Comparison of ENCODE assay signal across 8 mouse cellular contexts in the genomic region with DNA sequence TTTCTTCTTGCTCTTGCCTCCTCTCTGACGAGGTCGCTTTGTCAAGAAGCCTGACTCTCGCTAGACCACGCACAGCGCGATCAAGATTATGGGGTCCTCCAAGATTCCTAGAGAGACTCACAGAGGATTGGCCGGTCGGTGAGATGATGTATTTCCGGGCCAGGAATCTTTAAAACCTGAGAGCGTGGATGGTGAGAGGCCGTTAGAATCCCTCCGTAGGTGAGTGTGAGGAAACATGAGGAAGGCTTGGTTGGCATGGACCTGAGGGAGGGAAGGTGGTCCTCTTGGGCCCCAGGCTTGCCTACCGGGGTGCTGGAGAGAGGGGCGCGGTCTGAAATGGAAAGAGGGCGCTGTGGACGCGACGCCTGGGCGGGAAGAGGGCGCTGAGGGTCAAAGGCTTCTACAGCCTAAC. TPM values are rescaled to one million over a fixed set of nuclear protein-coding genes. Genes with fewer than 3 reads are reported as not detected.
DNase-seq lines count a peak whose midpoint lies in the region; ATAC-seq lines count a peak whose summit lies in the region.

No protein-coding gene starts in this region.

- H3K27me3 ChIP-seq in megakaryocyte, embryonic 14.5 days (replicated peaks), result peaks cover 28% of the 10 kb centered on the region
- H3K27me3 ChIP-seq in hindbrain, embryonic 13.5 days, result no peaks in the 10 kb centered on the region
- no peaks in the 10 kb centered on the region for H3K27me3 ChIP-seq in midbrain, embryonic 12.5 days

- H3K36me3 ChIP-seq in megakaryocyte, embryonic 14.5 days (replicated peaks; ENCODE audit: low read length), result no peaks in the 10 kb centered on the region
- H3K36me3 ChIP-seq in hindbrain, embryonic 13.5 days, result peaks cover 2% of the 10 kb centered on the region; the same call in 1 of the 2 replicates
- H3K36me3 ChIP-seq in midbrain, embryonic 12.5 days, result no peaks in the 10 kb centered on the region

- H3K4me2 ChIP-seq in hindbrain, embryonic 13.5 days, result peak overlapping the region; percentile 54
- H3K4me2 ChIP-seq in midbrain, embryonic 12.5 days (replicated peaks), result peak overlapping the region; percentile 51

- no peak for ATAC-seq in megakaryocyte, adult 5-6 weeks (ENCODE audit: poor library complexity, severe bottlenecking)
- ATAC-seq in hindbrain, embryonic 13.5 days (ENCODE audit: low FRiP score), result peak; percentile 77
- peak; percentile 66; the same call in 1 of the 2 replicates for ATAC-seq in midbrain, embryonic 12.5 days (ENCODE audit: low FRiP score, low read depth)

- no peaks in the 10 kb centered on the region for H3K9me3 ChIP-seq in megakaryocyte, embryonic 14.5 days
- H3K9me3 ChIP-seq in hindbrain, embryonic 13.5 days, result no peaks in the 10 kb centered on the region
- no peaks in the 10 kb centered on the region for H3K9me3 ChIP-seq in midbrain, embryonic 12.5 days

- WGBS in hindbrain, embryonic 13.5 days, result 57% methylated on average over 21 of the region's 21 CpGs
- WGBS in midbrain, embryonic 12.5 days, result 55% methylated on average over 21 of the region's 21 CpGs

- peak overlapping the region; percentile 90 for H3K4me3 ChIP-seq in megakaryocyte, embryonic 14.5 days (replicated peaks)
- peak overlapping the region; percentile 45 for H3K4me3 ChIP-seq in hindbrain, embryonic 13.5 days
- H3K4me3 ChIP-seq in midbrain, embryonic 12.5 days, result peak overlapping the region; percentile 50

- peak; percentile 9 for DNase-seq in adrenal gland, postnatal 14 days
- DNase-seq in adrenal gland, postnatal 10 days, result no peak
- no peak for DNase-seq in layer of hippocampus, adult 8-10 months (ENCODE audit: low spot score in 2 of 2)
- DNase-seq in kidney, adult 8-10 months, result no peak

- peaks cover 27% of the 10 kb centered on the region for H3K4me1 ChIP-seq in megakaryocyte, embryonic 14.5 days
- no peaks in the 10 kb centered on the region; the same call in 1 of the 2 replicates for H3K4me1 ChIP-seq in hindbrain, embryonic 13.5 days (replicated peaks)
- H3K4me1 ChIP-seq in midbrain, embryonic 12.5 days, result no peaks in the 10 kb centered on the region

- peak overlapping the region; percentile 69 for H3K9ac ChIP-seq in hindbrain, embryonic 13.5 days
- H3K9ac ChIP-seq in midbrain, embryonic 12.5 days (replicated peaks), result peak overlapping the region; percentile 49; the same call in 1 of the 2 replicates

- H3K27ac ChIP-seq in hindbrain, embryonic 13.5 days, result peak overlapping the region; percentile 65; the same call in 1 of the 2 replicates
- 0 out of 2 replicates have a peak overlapping the region, but pooled peaks have one; percentile 2 for H3K27ac ChIP-seq in midbrain, embryonic 12.5 days (replicated peaks)

RNA-seq across cellular contexts. Expression of gene Fam198a, which starts 12.8 kb away (rescaled TPM):
- 2.1 and 2.5 TPM in 2 replicates for total RNA-seq in adrenal gland, postnatal 14 days (2021)
- 1 to 10 TPM; 3.9 to 5.6 TPM for total RNA-seq in adrenal gland, postnatal 10 days (2021)
- polyA plus RNA-seq in megakaryocyte, embryonic 14.5 days (2012; ENCODE audit: insufficient read depth, low replicate concordance), result not detected in 2 replicates
- not detected in 2 replicates for total RNA-seq in megakaryocyte, adult 5-6 weeks (2015)
- not detected in 2 replicates for total RNA-seq in megakaryocyte, adult 5-6 weeks (2017)
- 2.1 and 2.5 TPM in 2 replicates for polyA plus RNA-seq in hindbrain, embryonic 13.5 days (2015; fragmentation: Nextera tagmentation; extraction: Ambion mirVana)
- 0.92 and 1.0 TPM in 2 replicates for polyA plus RNA-seq in midbrain, embryonic 12.5 days (2016; fragmentation: Nextera tagmentation; extraction: Ambion mirVana)
- 1 to 10 TPM; 5.4 to 7.6 (median 7.0) TPM for total RNA-seq in layer of hippocampus, adult 8-10 months (2022)

RNA-seq across cellular contexts. Expression of gene Cyp8b1, which starts 21.8 kb away (rescaled TPM):
- total RNA-seq in adrenal gland, postnatal 14 days (2021), result 1.6 and 10.7 TPM in 2 replicates
- 10 to 100 TPM; 16.2 to 27.8 TPM for total RNA-seq in adrenal gland, postnatal 10 days (2021)
- not detected in 2 replicates for polyA plus RNA-seq in megakaryocyte, embryonic 14.5 days (2012; ENCODE audit: insufficient read depth, low replicate concordance)
- total RNA-seq in megakaryocyte, adult 5-6 weeks (2015), result not detected in 2 replicates
- total RNA-seq in megakaryocyte, adult 5-6 weeks (2017), result 0.18 TPM in 1 of 2 replicates, not detected in the other
- polyA plus RNA-seq in hindbrain, embryonic 13.5 days (2015; fragmentation: Nextera tagmentation; extraction: Ambion mirVana), result not detected in 2 replicates
- not detected in 2 replicates for polyA plus RNA-seq in midbrain, embryonic 12.5 days (2016; fragmentation: Nextera tagmentation; extraction: Ambion mirVana)
- not detected for total RNA-seq in layer of hippocampus, adult 8-10 months (2022)

RNA-seq across cellular contexts. Expression of gene Ackr2, which starts 39.8 kb away (rescaled TPM):
- 1.4 and 2.1 TPM in 2 replicates for total RNA-seq in adrenal gland, postnatal 14 days (2021)
- 1 to 10 TPM; 3.0 to 3.4 TPM for total RNA-seq in adrenal gland, postnatal 10 days (2021)
- 1.5 TPM in 1 of 2 replicates, not detected in the other for polyA plus RNA-seq in megakaryocyte, embryonic 14.5 days (2012; ENCODE audit: insufficient read depth, low replicate concordance)
- total RNA-seq in megakaryocyte, adult 5-6 weeks (2015), result not detected in 2 replicates
- total RNA-seq in megakaryocyte, adult 5-6 weeks (2017), result not detected in 2 replicates
- polyA plus RNA-seq in hindbrain, embryonic 13.5 days (2015; fragmentation: Nextera tagmentation; extraction: Ambion mirVana), result 2.1 and 2.5 TPM in 2 replicates
- polyA plus RNA-seq in midbrain, embryonic 12.5 days (2016; fragmentation: Nextera tagmentation; extraction: Ambion mirVana), result 1.1 and 1.4 TPM in 2 replicates
- total RNA-seq in layer of hippocampus, adult 8-10 months (2022), result 1 to 10 TPM; 1.8 to 2.8 (median 2.2) TPM

RNA-seq across cellular contexts. Expression of gene Pomgnt2, which starts 59.0 kb away (rescaled TPM):
- 12.6 and 15.7 TPM in 2 replicates for total RNA-seq in adrenal gland, postnatal 14 days (2021)
- total RNA-seq in adrenal gland, postnatal 10 days (2021), result 10 to 100 TPM; 13.0 to 16.6 TPM
- 3.1 and 5.6 TPM in 2 replicates for polyA plus RNA-seq in megakaryocyte, embryonic 14.5 days (2012; ENCODE audit: insufficient read depth, low replicate concordance)
- total RNA-seq in megakaryocyte, adult 5-6 weeks (2015), result 1.4 TPM in 1 of 2 replicates, not detected in the other
- 0.18 and 1.5 TPM in 2 replicates for total RNA-seq in megakaryocyte, adult 5-6 weeks (2017)
- polyA plus RNA-seq in hindbrain, embryonic 13.5 days (2015; fragmentation: Nextera tagmentation; extraction: Ambion mirVana), result 23.4 and 25.2 TPM in 2 replicates
- polyA plus RNA-seq in midbrain, embryonic 12.5 days (2016; fragmentation: Nextera tagmentation; extraction: Ambion mirVana), result 15.3 and 15.4 TPM in 2 replicates
- 10 to 100 TPM; 37.2 to 46.1 (median 43.4) TPM for total RNA-seq in layer of hippocampus, adult 8-10 months (2022)
